Mouse (Mus musculus): ENCODE data around the gene Dvl3. TPM values are rescaled to one million over a fixed set of nuclear protein-coding genes. Genes with fewer than 3 reads are reported as not detected.
A peak's percentile ranks its signal among the peaks of the same experiment; 100 is the strongest.

Gene Dvl3
- polyA plus RNA-seq, 1 experiment from 2014 or later: 27.1 TPM

DNA sequence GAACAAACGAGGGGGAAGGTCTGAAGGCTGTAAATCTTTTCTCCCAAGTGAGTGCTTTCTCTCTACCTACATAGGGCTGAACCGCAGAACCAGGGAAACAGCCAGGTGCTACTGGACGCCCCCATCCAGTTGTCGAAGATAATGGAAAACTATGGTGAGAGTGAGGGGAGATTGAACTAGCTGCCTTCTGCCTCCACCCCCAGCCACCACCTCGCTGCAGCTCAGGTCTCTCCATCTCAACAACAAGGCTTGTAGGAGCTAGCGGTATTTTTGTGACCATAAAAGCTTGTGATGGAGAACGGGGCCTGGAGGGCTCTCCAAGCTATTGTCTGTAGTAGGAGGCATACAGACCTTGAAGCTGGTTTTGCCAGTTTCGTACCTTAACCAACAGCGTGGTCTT is 32.4 kb downstream of the Dvl3 start:
- no peaks in the 10 kb centered on the region for H3K27me3 ChIP-seq
- peak overlapping the region; percentile 95 for H3K9ac ChIP-seq
- ATAC-seq (ENCODE audit: insufficient number of reproducible peaks, insufficient read depth, low FRiP score, low TSS enrichment, low read depth): no peak
- H3K9me3 ChIP-seq: no peaks in the 10 kb centered on the region
- no peak overlapping the region for H3K27ac ChIP-seq
- WGBS: 51% methylated on average over 9 of the region's 9 CpGs
- peaks cover 60% of the 10 kb centered on the region for H3K36me3 ChIP-seq
- peak overlapping the region; percentile 90 for H3K4me3 ChIP-seq
- H3K4me1 ChIP-seq: peaks cover 18% of the 10 kb centered on the region
- H3K4me2 ChIP-seq: peak overlapping the region; percentile 87

DNA sequence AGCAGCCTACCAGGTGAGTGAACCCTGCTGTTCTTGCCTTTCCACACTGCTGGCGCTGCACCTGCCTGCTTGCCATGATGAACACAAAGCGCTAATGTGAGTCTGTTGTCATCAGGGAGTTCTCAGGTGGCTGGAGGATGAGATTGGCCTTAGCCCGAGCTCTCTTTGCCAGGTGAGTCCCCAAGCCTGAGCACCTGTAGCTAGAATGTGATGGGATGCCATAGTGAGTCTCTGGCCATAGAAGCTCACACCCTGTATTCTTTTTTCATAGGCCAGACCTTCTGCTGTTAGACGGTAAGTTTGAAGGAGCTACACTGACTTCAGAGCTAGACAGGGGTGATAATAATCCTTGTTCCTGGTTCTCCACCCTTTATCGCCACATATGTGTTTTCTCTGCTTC is 34.9 kb downstream of the Dvl3 start:
- WGBS: 96% methylated on average over 5 of the region's 5 CpGs
- H3K4me2 ChIP-seq: no peak overlapping the region
- no peaks in the 10 kb centered on the region for H3K27me3 ChIP-seq
- no peak for ATAC-seq (ENCODE audit: insufficient number of reproducible peaks, insufficient read depth, low FRiP score, low TSS enrichment, low read depth)
- H3K36me3 ChIP-seq: peaks cover 60% of the 10 kb centered on the region
- H3K27ac ChIP-seq: no peak overlapping the region
- H3K9ac ChIP-seq: no peak overlapping the region
- H3K4me1 ChIP-seq: peaks cover 18% of the 10 kb centered on the region
- no peaks in the 10 kb centered on the region for H3K9me3 ChIP-seq
- H3K4me3 ChIP-seq: no peak overlapping the region

DNA sequence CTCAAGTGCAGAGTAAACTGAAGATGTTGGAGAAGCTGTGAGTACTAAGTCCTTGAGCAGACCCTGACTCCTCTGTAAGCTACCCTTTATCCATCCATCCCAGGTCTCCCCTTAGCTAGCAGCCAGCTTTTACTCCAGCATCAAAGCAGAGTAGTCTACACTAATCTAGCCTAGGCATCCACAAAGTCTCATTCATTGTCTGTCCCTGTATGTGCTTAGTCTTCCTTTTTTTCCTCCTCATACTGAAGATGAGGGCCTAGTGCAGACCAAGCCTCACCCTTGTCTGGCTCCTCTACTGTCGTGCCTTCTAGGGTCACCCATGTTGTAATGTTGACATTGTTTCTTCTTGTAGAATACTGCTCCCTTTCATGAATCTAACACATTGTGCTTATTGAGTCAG is 35.8 kb downstream of the Dvl3 start:
- no peak overlapping the region for H3K4me3 ChIP-seq
- H3K27ac ChIP-seq: no peak overlapping the region
- no peak overlapping the region for H3K4me2 ChIP-seq
- peaks cover 66% of the 10 kb centered on the region for H3K36me3 ChIP-seq
- peaks cover 12% of the 10 kb centered on the region for H3K4me1 ChIP-seq
- H3K9me3 ChIP-seq: no peaks in the 10 kb centered on the region
- no peak overlapping the region for H3K9ac ChIP-seq
- H3K27me3 ChIP-seq: no peaks in the 10 kb centered on the region
- WGBS: 79% methylated on average over 1 of the region's 1 CpGs
- no peak for ATAC-seq (ENCODE audit: insufficient number of reproducible peaks, insufficient read depth, low FRiP score, low TSS enrichment, low read depth)

DNA sequence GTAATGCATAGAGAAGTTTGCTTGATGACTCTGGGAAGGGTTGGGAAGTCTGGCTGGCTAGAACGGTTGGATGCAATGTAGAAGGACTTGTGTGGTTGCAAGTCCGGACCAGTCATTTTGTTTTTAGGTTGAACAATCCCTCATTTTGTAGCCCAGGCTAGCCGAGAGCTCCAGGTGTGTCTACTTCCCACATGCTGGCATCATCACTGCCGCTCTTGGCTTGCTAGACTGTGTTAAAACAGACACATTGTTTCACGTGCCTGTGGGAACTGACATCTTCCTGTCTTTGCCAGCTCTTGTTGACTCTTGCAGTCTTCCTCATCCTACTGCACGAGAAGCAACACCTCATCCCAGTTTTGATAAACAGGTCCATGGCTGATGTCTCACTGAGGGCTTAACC is 38.2 kb downstream of the Dvl3 start:
- no peak overlapping the region for H3K4me3 ChIP-seq
- no peak overlapping the region for H3K9ac ChIP-seq
- peaks cover 87% of the 10 kb centered on the region for H3K36me3 ChIP-seq
- 91% methylated on average over 6 of the region's 6 CpGs for WGBS
- no peak overlapping the region for H3K4me2 ChIP-seq
- no peaks in the 10 kb centered on the region for H3K4me1 ChIP-seq
- no peaks in the 10 kb centered on the region for H3K27me3 ChIP-seq
- ATAC-seq (ENCODE audit: insufficient number of reproducible peaks, insufficient read depth, low FRiP score, low TSS enrichment, low read depth): no peak
- H3K27ac ChIP-seq: no peak overlapping the region
- no peaks in the 10 kb centered on the region for H3K9me3 ChIP-seq

DNA sequence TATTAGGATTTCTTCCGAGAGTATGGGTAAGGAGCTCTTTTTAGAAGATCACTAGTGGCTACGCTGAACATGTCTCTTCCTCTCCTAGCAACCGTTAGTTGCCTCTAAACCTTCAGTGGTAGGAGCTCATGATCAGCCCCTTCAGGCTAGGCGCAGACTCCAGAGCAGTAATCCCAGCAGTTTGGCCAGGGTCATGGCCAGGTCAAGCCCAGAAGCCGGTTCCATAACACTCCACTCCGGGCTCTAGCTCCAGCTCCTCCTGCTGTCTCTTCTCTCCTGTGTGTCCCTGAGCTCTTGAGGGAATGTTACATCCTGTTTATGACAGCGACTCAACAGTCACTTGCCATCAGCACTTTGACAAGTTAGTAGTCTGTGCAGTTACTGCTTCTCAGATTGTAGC is 40.6 kb downstream of the Dvl3 start:
- ATAC-seq (ENCODE audit: insufficient number of reproducible peaks, insufficient read depth, low FRiP score, low TSS enrichment, low read depth): no peak
- H3K27ac ChIP-seq: no peak overlapping the region
- H3K4me3 ChIP-seq: no peak overlapping the region
- H3K36me3 ChIP-seq: peaks cover 89% of the 10 kb centered on the region
- WGBS: 81% methylated on average over 7 of the region's 7 CpGs
- H3K4me2 ChIP-seq: no peak overlapping the region
- H3K4me1 ChIP-seq: no peaks in the 10 kb centered on the region
- H3K9me3 ChIP-seq: no peaks in the 10 kb centered on the region
- H3K9ac ChIP-seq: no peak overlapping the region
- H3K27me3 ChIP-seq: no peaks in the 10 kb centered on the region

DNA sequence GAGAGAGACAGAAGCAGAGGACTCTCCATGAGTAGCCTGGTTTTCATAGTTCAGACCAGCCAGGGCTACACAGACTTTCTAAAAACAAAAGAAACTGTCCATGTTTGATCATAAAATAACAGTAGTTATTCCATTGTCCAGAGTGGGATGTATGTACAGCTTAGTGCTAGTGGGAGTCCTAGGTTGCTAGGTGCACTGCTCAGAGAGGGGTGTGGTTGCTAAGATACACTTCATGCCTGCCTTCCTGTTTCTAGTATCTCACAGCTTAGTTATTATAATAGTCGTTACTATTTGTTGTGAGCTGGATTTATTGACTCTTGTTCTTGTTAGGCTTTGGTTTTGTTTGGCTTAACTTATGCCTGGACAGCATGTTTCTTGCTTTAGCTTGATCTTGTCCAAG is 48.3 kb downstream of the Dvl3 start:
- Histone ChIP-seq H3K4me1 (no peaks in the 10 kb centered on the region), H3K4me3 (no peak overlapping the region), H3K9ac (no peak overlapping the region), H3K27me3 (no peaks in the 10 kb centered on the region), H3K36me3 (peaks cover 33% of the 10 kb centered on the region), H3K4me2 (no peak overlapping the region), H3K9me3 (no peaks in the 10 kb centered on the region), H3K27ac (no peak overlapping the region)
- 74% methylated on average over 1 of the region's 1 CpGs for WGBS
- no peak for ATAC-seq (ENCODE audit: insufficient number of reproducible peaks, insufficient read depth, low FRiP score, low TSS enrichment, low read depth)

Other genes starting within 250 kb of the Dvl3 start
- 96.6 and 106 TPM in 2 replicates for gene Parl, start 214.6 kb upstream of the Dvl3 start, polyA plus RNA-seq (2015; fragmentation: Nextera tagmentation; extraction: Ambion mirVana)
- not detected in 2 replicates for gene Cyp2ab1, start 191.6 kb upstream of the Dvl3 start, polyA plus RNA-seq (2015; fragmentation: Nextera tagmentation; extraction: Ambion mirVana)
- gene Abcc5, start 90.6 kb upstream of the Dvl3 start, polyA plus RNA-seq (2015; fragmentation: Nextera tagmentation; extraction: Ambion mirVana): 77.0 and 88.5 TPM in 2 replicates
- gene Eif2b5, start 18.2 kb upstream of the Dvl3 start, polyA plus RNA-seq (2015; fragmentation: Nextera tagmentation; extraction: Ambion mirVana): 96.6 and 114 TPM in 2 replicates
- 610 and 646 TPM in 2 replicates for gene Ap2m1, start 18.5 kb downstream of the Dvl3 start, polyA plus RNA-seq (2015; fragmentation: Nextera tagmentation; extraction: Ambion mirVana)
- gene Abcf3, start 31.6 kb downstream of the Dvl3 start, polyA plus RNA-seq (2015; fragmentation: Nextera tagmentation; extraction: Ambion mirVana): 65.0 and 77.4 TPM in 2 replicates
- 1.6 and 2.8 TPM in 2 replicates for gene Vwa5b2, start 72.5 kb downstream of the Dvl3 start, polyA plus RNA-seq (2015; fragmentation: Nextera tagmentation; extraction: Ambion mirVana)
- 30.9 and 33.5 TPM in 2 replicates for gene Eef1akmt4, start 94.6 kb downstream of the Dvl3 start, polyA plus RNA-seq (2015; fragmentation: Nextera tagmentation; extraction: Ambion mirVana)
- 0.41 TPM in 1 of 2 replicates, not detected in the other for gene Gm49333, start 94.6 kb downstream of the Dvl3 start, polyA plus RNA-seq (2015; fragmentation: Nextera tagmentation; extraction: Ambion mirVana)
- 37.1 and 39.4 TPM in 2 replicates for gene Alg3, start 94.8 kb downstream of the Dvl3 start, polyA plus RNA-seq (2015; fragmentation: Nextera tagmentation; extraction: Ambion mirVana)
- 1.3 and 1.5 TPM in 2 replicates for gene Camk2n2, start 104.3 kb downstream of the Dvl3 start, polyA plus RNA-seq (2015; fragmentation: Nextera tagmentation; extraction: Ambion mirVana)
- gene Ece2, start 112.8 kb downstream of the Dvl3 start, polyA plus RNA-seq (2015; fragmentation: Nextera tagmentation; extraction: Ambion mirVana): 9.1 and 9.2 TPM in 2 replicates
- 313 and 339 TPM in 2 replicates for gene Psmd2, start 134.7 kb downstream of the Dvl3 start, polyA plus RNA-seq (2015; fragmentation: Nextera tagmentation; extraction: Ambion mirVana)
- gene Eif4g1, start 151.3 kb downstream of the Dvl3 start, polyA plus RNA-seq (2015; fragmentation: Nextera tagmentation; extraction: Ambion mirVana): 179 and 199 TPM in 2 replicates
- gene Fam131a, start 176.3 kb downstream of the Dvl3 start, polyA plus RNA-seq (2015; fragmentation: Nextera tagmentation; extraction: Ambion mirVana): 7.0 and 7.2 TPM in 2 replicates
- 110 and 112 TPM in 2 replicates for gene Polr2h, start 200.7 kb downstream of the Dvl3 start, polyA plus RNA-seq (2015; fragmentation: Nextera tagmentation; extraction: Ambion mirVana)
- gene Clcn2, start 200.8 kb downstream of the Dvl3 start, polyA plus RNA-seq (2015; fragmentation: Nextera tagmentation; extraction: Ambion mirVana): 15.7 and 18.9 TPM in 2 replicates
- gene Chrd, start 216.1 kb downstream of the Dvl3 start, polyA plus RNA-seq (2015; fragmentation: Nextera tagmentation; extraction: Ambion mirVana): 3.4 and 4.5 TPM in 2 replicates
- gene Thpo, start 217.5 kb downstream of the Dvl3 start, polyA plus RNA-seq (2015; fragmentation: Nextera tagmentation; extraction: Ambion mirVana): 1.00 and 1.2 TPM in 2 replicates